Mouse (Mus musculus) bone marrow macrophage, adult 2 months (primary cell): Measurements from ENCODE around the gene AI182371.

Source experiments
- CTCF ChIP-seq: IDR thresholded peaks from 2 replicates; pipeline ENCODE4 v1.5.1; 2012; ENCODE audit warnings: low read depth, mild to moderate bottlenecking, low read length, moderate library complexity
- POLR2A ChIP-seq: IDR thresholded peaks from 2 replicates; pipeline ENCODE4 v1.6.1; 2012; ENCODE audit warnings: mild to moderate bottlenecking, low read depth, low read length, borderline replicate concordance

- TF ChIP-seq CTCF: no peak
- no peak for TF ChIP-seq POLR2A
Observed at GRCm38 (mm10) chr2:35048851-35049250, 52.5 kb downstream of the AI182371 start.
